Mouse (Mus musculus) G1E (cell line): ENCODE measurements around the gene BC107364. TPM values are rescaled to one million over a fixed set of nuclear protein-coding genes. Genes with fewer than 3 reads are reported as not detected.
"Not testable (repeated sequence)": the region's sequence is repeated elsewhere in the genome, so short reads cannot be mapped to it uniquely, and the experiment has no call there.

Source experiments
- ATAC-seq: 2 replicates; pipeline ENCODE4 v1.8.0; 2016; ENCODE audit warnings: mild to moderate bottlenecking; ENCODE audit not compliant: insufficient number of reproducible peaks, poor library complexity, low FRiP score, severe bottlenecking; ENCODE audit errors: extremely low read depth
- DNase-seq: peaks from one replicate; pipeline ENCODE4 v3.0.0; 2012; ENCODE audit warnings: low spot score
- H3K27me3 ChIP-seq: 2 replicates; pipeline ENCODE4 v1.6.1; 2012; ENCODE audit warnings: mild to moderate bottlenecking, low read length, inconsistent platforms; ENCODE audit not compliant: insufficient read depth
- H3K36me3 ChIP-seq: replicated peaks from 2 replicates; pipeline ENCODE3; 2012; ENCODE audit warnings: mild to moderate bottlenecking, inconsistent platforms
- H3K4me1 ChIP-seq: 2 replicates; pipeline ENCODE4 v1.6.1; 2012; ENCODE audit warnings: low read depth, low read length, inconsistent platforms, mixed read lengths; ENCODE audit not compliant: insufficient read depth
- H3K4me3 ChIP-seq: 2 replicates; pipeline ENCODE4 v1.5.1; 2012; ENCODE audit warnings: low read depth, mild to moderate bottlenecking, inconsistent platforms, low read length, moderate library complexity, mixed read lengths
- H3K9me3 ChIP-seq: replicated peaks from 2 replicates; pipeline ENCODE4 v1.6.1; 2012; ENCODE audit warnings: inconsistent platforms
- CTCF ChIP-seq: IDR thresholded peaks from 2 replicates; pipeline ENCODE4 v1.5.1; 2012; ENCODE audit warnings: low read depth, low read length, inconsistent platforms, mixed read lengths
- GATA1 ChIP-seq: IDR thresholded peaks from 2 replicates; pipeline ENCODE4 v1.6.1; 2012; ENCODE audit warnings: borderline replicate concordance, low read length, inconsistent platforms, mixed read lengths
- GATA2 ChIP-seq: IDR thresholded peaks from 2 replicates; pipeline ENCODE4 v1.6.1; 2012; ENCODE audit warnings: low read depth, low read length, inconsistent platforms, borderline replicate concordance
- POLR2AphosphoS5 ChIP-seq: IDR thresholded peaks from 2 replicates; pipeline ENCODE4 v1.6.1; 2012; ENCODE audit warnings: low read depth, low read length, inconsistent platforms; ENCODE audit not compliant: insufficient replicate concordance
- TAL1 ChIP-seq: conservative IDR thresholded peaks from 2 replicates; pipeline ENCODE4 v1.6.1; 2012; ENCODE audit warnings: low read depth, low read length, inconsistent platforms, mixed read lengths
- polyA plus RNA-seq: library from polyadenylated mRNA; stranded (reverse); fragments of >175 nt; gene quantifications from 2 replicates; pipeline ENCODE4 v1.2.3, GENCODE M21; 2012
- total RNA-seq, 2 experiments: library from RNA; stranded (forward) in 1 of 2; stranded (reverse) in 1 of 2; fragments of 200-1000 nt in 1 of 2; fragments of >200 nt in 1 of 2; fragmentation: Nextera tagmentation in 1 of 2; gene quantifications; 2 replicates each; pipeline ENCODE4 v1.2.3; 2014 to 2017

Gene BC107364
- total RNA-seq (2014; fragmentation: Nextera tagmentation) (not detected in 2 replicates), total RNA-seq (2017) (0.27 TPM in 1 of 2 replicates, not detected in the other), polyA plus RNA-seq (not detected in 2 replicates)

GRCm38 (mm10) chr3:96452262-96452661 lies at the start of gene BC107364:
Gene BC107364 (minus strand): TSS chr3:96452306.
- H3K4me1 ChIP-seq, ATAC-seq, H3K36me3 ChIP-seq, DNase-seq, H3K4me3 ChIP-seq, H3K9me3 ChIP-seq, H3K27me3 ChIP-seq: not testable (repeated sequence)

GRCm38 (mm10) chr3:96501391-96502115 lies 49.4 kb upstream of the BC107364 start:
- Histone ChIP-seq H3K36me3 (no peaks in the 10 kb centered on the region), H3K4me3 (peak overlapping the region; percentile 72), H3K9me3 (no peaks in the 10 kb centered on the region), H3K4me1 (peaks cover 43% of the 10 kb centered on the region), H3K27me3 (0 out of 2 replicates have a peak, but pooled peaks cover 5% of the 10 kb centered on the region)
- TF ChIP-seq GATA2 (no peak), GATA1 (no peak), POLR2AphosphoS5 (no peak), CTCF (no peak), TAL1 (no peak)
- no peak for ATAC-seq
- no peak for DNase-seq

GRCm38 (mm10) chr3:96500691-96501265 lies 48.7 kb upstream of the BC107364 start:
- Histone ChIP-seq H3K27me3 (0 out of 2 replicates have a peak, but pooled peaks cover 5% of the 10 kb centered on the region), H3K9me3 (no peaks in the 10 kb centered on the region), H3K4me3 (peak overlapping the region; percentile 76), H3K4me1 (peaks cover 45% of the 10 kb centered on the region), H3K36me3 (no peaks in the 10 kb centered on the region)
- ATAC-seq (no peak), DNase-seq (no peak)
- TF ChIP-seq GATA2 (no peak), GATA1 (no peak), CTCF (no peak), TAL1 (no peak), POLR2AphosphoS5 (no peak)

- Histone ChIP-seq H3K9me3 (no peaks in the 10 kb centered on the region), H3K4me1 (peaks cover 50% of the 10 kb centered on the region), H3K36me3 (no peaks in the 10 kb centered on the region), H3K4me3 (peak overlapping the region; percentile 76), H3K27me3 (0 out of 2 replicates have a peak, but pooled peaks cover 4% of the 10 kb centered on the region)
- ATAC-seq = peak; percentile 48; the same call in 1 of the 2 replicates
- TF ChIP-seq POLR2AphosphoS5 = no peak
- no peak for TF ChIP-seq GATA2
- TF ChIP-seq TAL1 = no peak
- no peak for TF ChIP-seq CTCF
- TF ChIP-seq GATA1 = no peak
- DNase-seq = no peak
These were observed 48.1 kb upstream of the BC107364 start for GRCm38 (mm10) chr3:96500289-96500621.

- H3K4me1 ChIP-seq = peaks cover 50% of the 10 kb centered on the region
These were observed 47.6 kb upstream of the BC107364 start for GRCm38 (mm10) chr3:96499481-96500288.

GRCm38 (mm10) chr3:96498476-96499245 lies 46.6 kb upstream of the BC107364 start:
- H3K9me3 ChIP-seq = no peaks in the 10 kb centered on the region
- ATAC-seq = no peak
- no peaks in the 10 kb centered on the region for H3K27me3 ChIP-seq
- no peak for TF ChIP-seq CTCF
- no peak for TF ChIP-seq GATA1
- no peak for TF ChIP-seq TAL1
- TF ChIP-seq GATA2 = no peak
- no peak for TF ChIP-seq POLR2AphosphoS5
- no peak for DNase-seq
- H3K4me3 ChIP-seq = no peak overlapping the region; the same call in 1 of the 2 replicates
- no peaks in the 10 kb centered on the region for H3K36me3 ChIP-seq
- peaks cover 50% of the 10 kb centered on the region for H3K4me1 ChIP-seq

More at GRCm38 (mm10) chr3:96499481-96500288, 47.6 kb upstream of the BC107364 start:
- Histone ChIP-seq H3K4me3 (peak overlapping the region; percentile 76), H3K36me3 (no peaks in the 10 kb centered on the region), H3K9me3 (no peaks in the 10 kb centered on the region), H3K27me3 (no peaks in the 10 kb centered on the region)
- DNase-seq = no peak
- TF ChIP-seq GATA1 (no peak), CTCF (no peak)
- ATAC-seq = no peak
